Mouse (Mus musculus): Measurements from ENCODE around the gene Cryba4.

GRCm38 (mm10) chr5:112218679-112219078, 33.6 kb downstream of the Cryba4 start:
- TF ChIP-seq POLR2A (IDR thresholded peaks at IDR 0.05; ENCODE audit: borderline replicate concordance, insufficient read depth, low read length) (no peak), CTCF (IDR thresholded peaks at IDR 0.05; ENCODE audit: borderline replicate concordance, insufficient read depth, low read depth, low read length) (no peak)
